Mouse (Mus musculus): ENCODE measurements around the gene Kcnh7. TPM values are rescaled to one million over a fixed set of nuclear protein-coding genes. Genes with fewer than 3 reads are reported as not detected.

Gene Kcnh7
- polyA plus RNA-seq, 1 experiment from 2014 or later: 2.4 TPM

DNA sequence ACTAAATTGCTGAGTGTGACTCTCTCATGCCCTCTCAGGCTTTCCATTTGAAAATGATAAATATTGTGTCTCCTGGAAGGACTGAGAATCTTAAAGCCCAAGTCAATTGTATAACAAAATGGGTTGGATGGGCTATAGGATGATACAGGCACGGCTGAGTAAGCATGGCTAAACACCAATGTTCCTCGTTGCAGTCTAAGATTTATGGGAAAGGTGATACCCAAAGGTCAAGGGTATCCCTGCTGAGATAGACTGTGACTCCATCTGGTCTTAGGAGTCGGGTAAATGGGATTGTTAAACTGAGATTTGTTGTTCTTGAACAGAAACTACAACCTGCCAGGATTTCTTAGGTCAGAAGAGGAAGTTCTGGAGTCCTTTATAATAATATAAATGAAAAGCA is 256.0 kb downstream of the Kcnh7 start:
- WGBS: 23% methylated on average over 3 of the region's 3 CpGs
- Histone ChIP-seq H3K27me3 (no peaks in the 10 kb centered on the region), H3K4me1 (no peaks in the 10 kb centered on the region), H3K9me3 (no peaks in the 10 kb centered on the region), H3K4me2 (no peak overlapping the region), H3K27ac (no peak overlapping the region), H3K36me3 (no peaks in the 10 kb centered on the region), H3K4me3 (no peak overlapping the region), H3K9ac (no peak overlapping the region)
- ATAC-seq (ENCODE audit: insufficient number of reproducible peaks, low FRiP score, low TSS enrichment, low read depth): no peak

DNA sequence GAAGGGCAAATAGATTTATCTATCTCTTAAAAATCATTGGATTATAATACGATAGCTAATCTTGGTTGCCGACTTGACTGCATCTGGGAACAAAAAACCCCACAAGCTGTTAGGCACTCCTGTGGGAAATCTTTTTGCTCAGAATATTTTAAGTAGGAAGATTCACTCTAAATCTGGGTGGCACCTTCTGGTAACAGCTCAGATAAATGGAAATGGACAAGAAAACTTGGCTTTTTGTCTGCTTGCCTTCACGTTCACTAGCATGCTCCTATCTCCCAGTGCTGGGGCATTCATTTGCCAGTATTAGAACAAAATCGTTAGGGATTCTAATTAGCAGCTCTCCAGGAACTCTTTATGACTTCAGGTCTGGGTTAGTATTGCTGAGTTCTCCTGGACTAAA is 260.3 kb downstream of the Kcnh7 start:
- Histone ChIP-seq H3K27ac (no peak overlapping the region), H3K9ac (no peak overlapping the region), H3K9me3 (no peaks in the 10 kb centered on the region), H3K27me3 (no peaks in the 10 kb centered on the region), H3K4me3 (no peak overlapping the region), H3K4me1 (no peaks in the 10 kb centered on the region), H3K4me2 (no peak overlapping the region), H3K36me3 (no peaks in the 10 kb centered on the region)
- 65% methylated on average over 4 of the region's 4 CpGs for WGBS
- ATAC-seq (ENCODE audit: insufficient number of reproducible peaks, low FRiP score, low TSS enrichment, low read depth): no peak

DNA sequence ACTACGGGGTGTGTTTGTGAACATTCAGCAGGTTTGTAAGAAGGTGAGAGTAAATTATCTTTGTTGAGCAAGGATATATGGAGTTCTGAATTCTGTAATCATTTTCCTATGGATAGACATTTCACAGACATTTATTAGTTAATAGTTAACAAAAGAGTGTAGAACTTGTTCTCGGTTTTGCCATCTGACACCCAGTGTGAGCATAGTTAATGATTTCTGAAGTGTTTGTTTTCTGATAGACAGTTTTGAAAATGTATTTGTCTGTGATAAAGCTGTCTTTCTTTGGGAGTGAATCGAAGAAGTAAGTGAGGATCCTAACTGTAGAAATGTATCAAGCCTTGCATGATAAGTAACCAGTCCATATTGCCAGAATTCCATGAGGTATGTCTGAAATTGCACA is 276.4 kb downstream of the Kcnh7 start:
- Histone ChIP-seq H3K9me3 (no peaks in the 10 kb centered on the region), H3K36me3 (no peaks in the 10 kb centered on the region), H3K4me2 (no peak overlapping the region), H3K4me3 (no peak overlapping the region), H3K27ac (no peak overlapping the region), H3K27me3 (no peaks in the 10 kb centered on the region), H3K4me1 (no peaks in the 10 kb centered on the region), H3K9ac (no peak overlapping the region)
- no peak for ATAC-seq (ENCODE audit: insufficient number of reproducible peaks, low FRiP score, low TSS enrichment, low read depth)
- 81% methylated on average over 3 of the region's 3 CpGs for WGBS

DNA sequence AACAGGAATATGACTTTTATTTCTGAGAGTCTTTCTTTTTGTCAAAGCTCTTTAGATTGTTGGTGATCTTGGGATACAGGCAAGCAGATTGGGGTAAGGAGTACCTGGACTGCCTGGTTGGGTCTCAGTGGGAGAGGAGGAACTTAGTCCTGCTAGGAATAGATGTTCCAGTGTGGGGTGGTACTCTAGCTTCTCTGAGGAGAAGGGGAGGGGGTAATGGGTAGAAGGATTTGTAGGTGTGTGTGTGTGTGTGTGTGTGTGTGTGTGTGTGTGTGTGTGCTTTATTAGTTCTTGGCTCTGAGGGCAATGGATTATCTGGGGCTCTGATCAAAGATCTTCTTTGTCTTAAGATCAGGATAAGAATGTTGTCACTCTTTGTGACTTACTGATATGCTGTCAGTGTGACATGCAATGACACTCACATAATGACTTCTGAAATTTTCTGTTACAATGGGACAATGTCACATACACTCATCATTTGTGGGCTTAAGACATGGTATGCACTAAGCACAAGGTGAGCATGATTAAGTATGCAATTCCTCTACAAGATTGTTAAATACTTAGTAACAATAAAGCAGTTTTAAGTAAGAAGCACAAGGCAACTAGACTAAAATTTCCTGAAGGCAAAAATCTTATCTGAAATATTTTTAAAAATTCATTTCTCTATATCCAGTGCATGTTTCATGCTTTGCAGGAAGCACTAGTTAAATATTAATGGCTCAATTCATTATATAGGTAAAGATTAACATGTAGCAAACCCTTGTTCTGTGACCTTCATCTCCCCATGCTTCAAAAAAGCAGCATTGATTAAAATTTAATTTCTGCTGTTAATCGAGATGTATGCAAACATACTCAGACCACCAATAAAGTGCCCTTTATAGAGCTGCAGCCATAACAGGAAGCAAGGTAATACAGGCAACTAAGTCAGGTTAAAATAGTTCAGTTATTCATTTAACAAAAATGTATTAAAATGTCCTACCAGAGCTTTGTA is 281.4 kb downstream of the Kcnh7 start:
- no peaks in the 10 kb centered on the region for H3K27me3 ChIP-seq
- H3K4me2 ChIP-seq: no peak overlapping the region
- no peak overlapping the region for H3K27ac ChIP-seq
- no peaks in the 10 kb centered on the region for H3K36me3 ChIP-seq
- ATAC-seq (ENCODE audit: insufficient number of reproducible peaks, low FRiP score, low TSS enrichment, low read depth): no peak
- H3K4me1 ChIP-seq: no peaks in the 10 kb centered on the region
- no peak overlapping the region for H3K4me3 ChIP-seq
- H3K9ac ChIP-seq: no peak overlapping the region
- 55% methylated on average over 1 of the region's 1 CpGs for WGBS
- H3K9me3 ChIP-seq: no peaks in the 10 kb centered on the region

DNA sequence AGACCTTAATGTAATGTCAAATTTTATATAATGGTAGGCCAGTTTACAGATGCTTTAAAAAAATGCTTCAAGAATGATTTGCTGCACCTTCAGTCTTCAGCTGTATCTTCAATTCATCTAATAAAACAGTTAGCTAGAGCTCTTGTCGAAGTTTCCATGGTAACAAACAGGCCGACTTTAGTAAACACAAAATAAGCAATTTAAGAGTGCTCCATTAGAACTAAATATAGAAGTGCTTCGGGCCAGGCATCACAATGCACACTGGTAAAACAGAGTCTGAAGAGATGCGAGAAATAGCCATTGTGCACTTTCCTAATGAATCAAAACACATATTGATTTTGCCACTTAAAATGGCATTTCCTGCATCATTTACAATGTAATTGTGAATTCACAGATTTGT is 305.3 kb downstream of the Kcnh7 start:
- no peaks in the 10 kb centered on the region for H3K4me1 ChIP-seq
- no peak overlapping the region for H3K27ac ChIP-seq
- H3K4me3 ChIP-seq: no peak overlapping the region
- no peaks in the 10 kb centered on the region for H3K27me3 ChIP-seq
- H3K36me3 ChIP-seq: no peaks in the 10 kb centered on the region
- H3K9me3 ChIP-seq: no peaks in the 10 kb centered on the region
- no peak for ATAC-seq (ENCODE audit: insufficient number of reproducible peaks, low FRiP score, low TSS enrichment, low read depth)
- H3K4me2 ChIP-seq: no peak overlapping the region
- no peak overlapping the region for H3K9ac ChIP-seq
- 67% methylated on average over 4 of the region's 4 CpGs for WGBS

DNA sequence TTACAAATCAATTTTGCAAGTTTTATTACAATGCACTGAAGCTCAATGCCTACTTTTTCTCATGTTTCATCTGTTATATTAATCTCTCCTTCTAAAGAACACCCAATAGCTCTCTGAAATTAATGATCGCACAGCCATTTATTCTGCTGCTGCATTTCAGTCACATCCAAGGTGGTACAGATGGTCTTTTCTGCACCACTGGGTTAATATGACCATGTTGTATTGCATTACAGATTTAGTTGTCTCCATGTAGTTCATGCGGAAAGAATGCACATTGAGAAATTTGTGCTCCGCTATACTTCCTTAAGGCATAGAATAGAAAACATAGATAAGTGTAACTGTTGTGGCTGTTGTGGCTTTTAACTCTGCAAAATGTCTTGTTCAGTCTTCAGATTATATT is 328.7 kb downstream of the Kcnh7 start:
- no peaks in the 10 kb centered on the region for H3K36me3 ChIP-seq
- H3K9me3 ChIP-seq: no peaks in the 10 kb centered on the region
- no peak overlapping the region for H3K4me2 ChIP-seq
- no peak for ATAC-seq (ENCODE audit: insufficient number of reproducible peaks, low FRiP score, low TSS enrichment, low read depth)
- H3K9ac ChIP-seq: no peak overlapping the region
- no peak overlapping the region for H3K27ac ChIP-seq
- no peaks in the 10 kb centered on the region for H3K4me1 ChIP-seq
- WGBS: 95% methylated on average over 3 of the region's 3 CpGs
- H3K27me3 ChIP-seq: no peaks in the 10 kb centered on the region
- H3K4me3 ChIP-seq: no peak overlapping the region

DNA sequence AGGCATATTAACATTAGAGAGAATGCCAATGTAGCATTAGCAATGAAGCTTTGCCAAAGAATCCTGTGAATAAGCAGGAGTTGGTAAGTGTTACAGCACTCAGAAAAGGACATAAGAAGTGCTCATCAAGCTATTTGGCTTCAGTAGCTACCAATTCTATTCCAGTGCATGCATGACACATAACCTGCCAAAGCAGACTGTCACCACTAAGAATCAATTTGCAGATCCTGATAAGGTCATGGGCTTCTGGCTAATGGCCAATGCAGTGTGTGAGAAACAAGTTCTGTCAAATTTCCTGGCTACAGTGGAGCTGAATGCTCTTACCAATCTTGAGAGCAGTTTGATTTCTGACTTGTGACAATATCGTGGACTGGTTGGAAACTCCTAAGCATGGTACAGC is 341.5 kb downstream of the Kcnh7 start:
- no peaks in the 10 kb centered on the region for H3K9me3 ChIP-seq
- H3K36me3 ChIP-seq: no peaks in the 10 kb centered on the region
- no peak for ATAC-seq (ENCODE audit: insufficient number of reproducible peaks, low FRiP score, low TSS enrichment, low read depth)
- H3K4me3 ChIP-seq: no peak overlapping the region
- WGBS: 97% methylated on average over 1 of the region's 1 CpGs
- H3K4me1 ChIP-seq: no peaks in the 10 kb centered on the region
- no peaks in the 10 kb centered on the region for H3K27me3 ChIP-seq
- no peak overlapping the region for H3K27ac ChIP-seq
- no peak overlapping the region for H3K4me2 ChIP-seq
- H3K9ac ChIP-seq: no peak overlapping the region

DNA sequence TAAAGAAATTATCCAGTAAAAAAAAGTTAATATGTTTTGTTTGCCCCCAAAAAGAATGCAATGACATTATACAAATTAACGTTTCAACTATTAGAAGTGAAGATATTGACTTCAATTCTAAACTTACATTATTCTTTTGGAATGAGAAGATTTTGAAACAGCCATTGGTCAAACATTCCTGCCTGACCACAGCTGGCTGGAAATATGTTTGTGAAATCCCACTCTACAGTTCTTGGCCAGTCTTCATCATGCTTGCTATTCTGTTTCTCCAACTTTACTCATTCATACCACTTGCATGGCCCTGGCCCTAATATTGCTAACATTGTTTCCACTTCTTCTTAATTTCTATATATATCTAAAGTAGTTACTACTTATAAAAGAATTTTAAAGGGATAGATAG is 349.8 kb downstream of the Kcnh7 start:
- no peak overlapping the region for H3K9ac ChIP-seq
- H3K9me3 ChIP-seq: no peaks in the 10 kb centered on the region
- 75% methylated on average over 1 of the region's 1 CpGs for WGBS
- no peak overlapping the region for H3K4me3 ChIP-seq
- no peaks in the 10 kb centered on the region for H3K27me3 ChIP-seq
- H3K4me2 ChIP-seq: no peak overlapping the region
- ATAC-seq (ENCODE audit: insufficient number of reproducible peaks, low FRiP score, low TSS enrichment, low read depth): no peak
- no peak overlapping the region for H3K27ac ChIP-seq
- no peaks in the 10 kb centered on the region for H3K4me1 ChIP-seq
- no peaks in the 10 kb centered on the region for H3K36me3 ChIP-seq

DNA sequence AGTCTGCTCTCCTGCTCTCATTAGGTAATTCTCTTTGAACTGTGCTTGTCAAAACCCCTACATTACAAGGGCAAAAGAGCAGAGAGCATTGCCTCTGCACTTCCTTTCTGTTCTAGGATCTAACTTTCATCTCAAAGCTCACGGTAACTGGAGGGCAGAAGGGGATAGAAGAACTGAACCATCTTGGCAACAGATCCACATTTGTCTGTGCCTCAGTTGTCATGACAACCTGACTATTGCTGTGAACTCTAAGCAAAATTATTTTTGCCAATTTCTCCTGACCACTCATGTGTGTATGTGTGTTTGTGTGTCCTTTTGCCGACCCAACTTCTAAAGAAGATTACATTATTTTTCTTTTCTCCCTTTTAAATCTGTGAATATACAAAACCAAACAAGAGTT is 364.9 kb downstream of the Kcnh7 start:
- H3K27ac ChIP-seq: no peak overlapping the region
- H3K4me2 ChIP-seq: no peak overlapping the region
- no peaks in the 10 kb centered on the region for H3K36me3 ChIP-seq
- WGBS: 76% methylated on average over 2 of the region's 2 CpGs
- H3K9me3 ChIP-seq: no peaks in the 10 kb centered on the region
- H3K4me3 ChIP-seq: no peak overlapping the region
- no peak for ATAC-seq (ENCODE audit: insufficient number of reproducible peaks, low FRiP score, low TSS enrichment, low read depth)
- H3K27me3 ChIP-seq: no peaks in the 10 kb centered on the region
- H3K4me1 ChIP-seq: no peaks in the 10 kb centered on the region
- H3K9ac ChIP-seq: no peak overlapping the region

DNA sequence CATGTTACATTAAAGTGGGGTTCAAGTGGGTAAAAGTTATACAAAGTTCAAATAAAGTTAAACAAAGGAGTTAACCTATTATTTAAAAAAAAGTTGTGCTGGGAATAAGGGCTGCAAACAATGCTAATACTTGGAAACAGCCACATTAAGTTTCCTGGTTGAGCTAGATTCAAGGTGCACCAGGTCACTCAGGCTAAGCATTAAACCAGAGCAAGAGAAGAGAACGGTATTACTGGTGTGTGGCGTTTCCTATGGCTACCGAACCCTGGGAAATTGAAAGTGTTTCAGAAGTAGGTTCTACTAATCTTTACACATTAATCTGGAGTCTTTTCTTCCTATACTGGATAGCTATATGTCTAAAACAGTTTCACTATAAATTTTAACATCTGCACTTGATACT is 368.1 kb downstream of the Kcnh7 start:
- no peak for ATAC-seq (ENCODE audit: insufficient number of reproducible peaks, low FRiP score, low TSS enrichment, low read depth)
- Histone ChIP-seq H3K4me3 (no peak overlapping the region), H3K36me3 (no peaks in the 10 kb centered on the region), H3K4me1 (no peaks in the 10 kb centered on the region), H3K9ac (no peak overlapping the region), H3K4me2 (no peak overlapping the region), H3K27ac (no peak overlapping the region), H3K9me3 (no peaks in the 10 kb centered on the region), H3K27me3 (no peaks in the 10 kb centered on the region)
- 92% methylated on average over 3 of the region's 3 CpGs for WGBS

DNA sequence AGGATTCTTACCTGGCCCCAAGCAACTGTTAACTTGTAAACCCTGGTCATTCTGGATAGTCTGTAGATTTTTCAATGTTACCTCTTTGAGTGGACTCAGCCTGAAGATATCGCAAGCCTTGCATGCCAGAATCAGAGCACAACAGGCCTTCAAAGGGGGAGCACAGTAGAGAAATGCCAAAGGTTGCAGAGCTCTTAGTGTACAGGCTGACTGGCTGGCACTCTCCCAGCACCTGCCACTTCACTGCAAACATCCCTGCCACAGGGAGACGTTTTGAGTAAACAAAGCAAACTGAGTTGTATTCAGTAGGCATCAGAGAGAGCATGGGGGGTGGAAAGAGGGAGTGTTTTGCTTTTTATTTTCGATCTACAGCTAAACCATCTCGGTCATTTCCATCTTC is 375.3 kb downstream of the Kcnh7 start:
- H3K36me3 ChIP-seq: no peaks in the 10 kb centered on the region
- no peak overlapping the region for H3K27ac ChIP-seq
- H3K9me3 ChIP-seq: no peaks in the 10 kb centered on the region
- H3K4me1 ChIP-seq: no peaks in the 10 kb centered on the region
- no peak overlapping the region for H3K4me3 ChIP-seq
- 57% methylated on average over 4 of the region's 4 CpGs for WGBS
- no peaks in the 10 kb centered on the region for H3K27me3 ChIP-seq
- H3K4me2 ChIP-seq: no peak overlapping the region
- ATAC-seq (ENCODE audit: insufficient number of reproducible peaks, low FRiP score, low TSS enrichment, low read depth): no peak
- H3K9ac ChIP-seq: no peak overlapping the region

DNA sequence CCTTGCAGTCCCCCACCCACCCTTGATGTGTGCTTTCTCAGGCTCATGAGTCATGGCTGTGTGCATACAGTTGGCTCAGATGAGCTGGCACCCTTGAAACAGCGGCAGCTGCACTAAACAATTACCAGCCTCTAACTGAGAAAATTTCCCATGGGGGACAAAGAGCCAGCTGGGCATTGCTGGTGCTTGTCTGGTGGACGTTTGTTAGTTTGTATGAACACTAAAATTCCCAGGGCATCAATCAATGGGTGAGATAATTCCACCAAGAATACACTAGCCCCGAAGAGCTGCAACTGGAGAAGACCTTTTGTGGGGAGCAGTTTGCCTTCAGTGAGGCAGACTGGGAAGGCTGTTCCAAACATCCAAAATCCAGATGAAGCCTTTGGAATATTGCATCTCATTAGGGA is 376.6 kb downstream of the Kcnh7 start:
- H3K9me3 ChIP-seq: no peaks in the 10 kb centered on the region
- WGBS: 51% methylated on average over 3 of the region's 3 CpGs
- no peak overlapping the region for H3K27ac ChIP-seq
- no peaks in the 10 kb centered on the region for H3K27me3 ChIP-seq
- no peaks in the 10 kb centered on the region for H3K36me3 ChIP-seq
- no peaks in the 10 kb centered on the region for H3K4me1 ChIP-seq
- no peak overlapping the region for H3K4me2 ChIP-seq
- ATAC-seq (ENCODE audit: insufficient number of reproducible peaks, low FRiP score, low TSS enrichment, low read depth): no peak
- no peak overlapping the region for H3K9ac ChIP-seq
- no peak overlapping the region for H3K4me3 ChIP-seq

DNA sequence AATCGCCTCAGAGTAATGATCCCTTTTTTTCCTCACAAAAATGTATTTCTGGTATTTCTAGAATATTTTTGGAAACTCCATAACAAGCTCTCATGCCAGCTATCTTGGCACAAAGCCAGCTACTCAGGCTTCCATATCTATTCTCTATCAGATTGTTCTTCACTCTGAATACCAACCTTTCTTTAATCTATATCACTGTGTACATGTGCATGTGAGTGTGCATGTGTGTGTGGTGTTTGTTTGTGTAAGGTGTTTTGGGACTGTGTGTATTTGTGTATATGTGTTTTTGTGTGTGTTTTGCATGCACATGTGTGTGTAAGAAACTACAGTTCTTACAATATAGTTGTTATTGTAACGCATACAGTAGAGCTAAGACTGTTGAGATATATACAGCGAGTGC is 377.2 kb downstream of the Kcnh7 start:
- Histone ChIP-seq H3K27me3 (no peaks in the 10 kb centered on the region), H3K27ac (no peak overlapping the region), H3K4me1 (no peaks in the 10 kb centered on the region), H3K9ac (no peak overlapping the region), H3K4me2 (no peak overlapping the region), H3K36me3 (no peaks in the 10 kb centered on the region), H3K4me3 (no peak overlapping the region), H3K9me3 (no peaks in the 10 kb centered on the region)
- ATAC-seq (ENCODE audit: insufficient number of reproducible peaks, low FRiP score, low TSS enrichment, low read depth): no peak
- WGBS: 82% methylated on average over 3 of the region's 3 CpGs
